Mouse (Mus musculus): Measurements from ENCODE around the gene Ttll13. TPM values are rescaled to one million over a fixed set of nuclear protein-coding genes. Genes with fewer than 3 reads are reported as not detected.
A peak's percentile ranks its signal among the peaks of the same experiment; 100 is the strongest.

Ttll13 gene
- total RNA-seq, 2 experiments from 2014 or later, result 1.7 to 1.8 TPM

GRCm38 (mm10) chr7:80209669-80210068 is 36.5 kb upstream of the Ttll13 start:
- intact Hi-C loops (cut with DNase I), result no loop called here
- DNase-seq (ENCODE audit: low spot score in 2 of 2), result no peak

GRCm38 (mm10) chr7:80210982-80211381 is 35.2 kb upstream of the Ttll13 start:
- intact Hi-C loops (cut with DNase I), result no loop called here
- no peak for DNase-seq (ENCODE audit: low spot score in 2 of 2)

- intact Hi-C loops (cut with DNase I), result loop anchor here (2.0 kb wide), 1 partner anchor 73 kb away; no protein-coding TSS in a partner anchor
- DNase-seq (ENCODE audit: low spot score in 2 of 2), result no peak
Observed at GRCm38 (mm10) chr7:80213604-80214003, 32.6 kb upstream of the Ttll13 start.

- intact Hi-C loops (cut with DNase I), result loop anchor here (2.0 kb wide), 1 partner anchor 74 kb away; no protein-coding TSS in a partner anchor
- DNase-seq (ENCODE audit: low spot score in 2 of 2), result no peak
Observed at GRCm38 (mm10) chr7:80214459-80214858, 31.7 kb upstream of the Ttll13 start.

DNA sequence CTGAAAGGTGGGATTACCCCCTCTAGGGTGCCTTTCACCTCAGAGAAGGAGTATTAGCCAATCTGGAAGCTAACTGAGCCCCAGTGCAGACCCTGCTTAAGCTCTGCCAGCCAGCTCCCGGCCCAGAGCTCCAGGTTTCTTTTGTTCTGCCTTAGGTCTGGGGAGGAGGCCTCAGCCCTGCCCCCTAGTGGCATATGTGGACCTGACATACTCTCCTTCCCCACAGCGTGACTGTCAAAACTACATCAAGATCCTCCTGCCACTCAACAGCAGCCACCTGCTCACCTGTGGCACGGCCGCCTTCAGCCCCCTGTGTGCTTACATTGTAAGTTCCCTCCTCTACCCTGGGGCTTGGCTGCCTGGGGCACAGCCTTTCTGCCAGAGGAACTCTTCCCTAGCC is 30.8 kb upstream of the Ttll13 start:
- intact Hi-C loops (cut with DNase I), result loop anchor here (2.0 to 5.0 kb wide), 2 partner anchors 58 to 75 kb away; no protein-coding TSS in a partner anchor
- DNase-seq (ENCODE audit: low spot score in 2 of 2), result peak; percentile 60 to 62

DNA sequence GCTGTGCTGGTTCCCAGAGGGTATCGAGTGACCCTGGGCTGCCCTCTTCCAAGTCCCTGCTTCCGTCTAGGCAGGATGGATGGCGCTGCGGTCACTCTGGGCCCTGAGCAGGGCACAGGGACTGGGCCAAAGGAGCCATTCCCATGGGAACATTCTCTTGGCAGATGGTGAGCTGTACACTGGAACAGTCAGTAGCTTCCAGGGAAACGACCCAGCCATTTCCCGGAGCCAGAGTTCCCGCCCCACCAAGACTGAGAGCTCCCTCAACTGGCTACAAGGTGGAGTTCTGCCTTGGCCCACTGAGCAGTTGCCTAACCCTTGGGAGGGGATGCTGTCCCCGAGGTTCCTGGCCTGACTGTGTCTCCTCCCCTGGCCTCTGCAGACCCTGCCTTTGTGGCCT is 29.6 kb upstream of the Ttll13 start:
- DNase-seq (ENCODE audit: low spot score in 2 of 2), result no peak

GRCm38 (mm10) chr7:80218666-80219065 is 27.5 kb upstream of the Ttll13 start:
- intact Hi-C loops (cut with DNase I), result loop anchor here (5.0 kb wide), 1 partner anchor 61 kb away; no protein-coding TSS in a partner anchor
- DNase-seq (ENCODE audit: low spot score in 2 of 2), result no peak

More for the DNA sequence above, 29.6 kb upstream of the Ttll13 start:
- intact Hi-C loops (cut with DNase I), result loop anchor here (5.0 kb wide), 1 partner anchor 59 kb away; no protein-coding TSS in a partner anchor

GRCm38 (mm10) chr7:80220237-80220797 is 25.9 kb upstream of the Ttll13 start:
- intact Hi-C loops (cut with DNase I), result no loop called here
- no peak for DNase-seq (ENCODE audit: low spot score in 2 of 2)

DNA sequence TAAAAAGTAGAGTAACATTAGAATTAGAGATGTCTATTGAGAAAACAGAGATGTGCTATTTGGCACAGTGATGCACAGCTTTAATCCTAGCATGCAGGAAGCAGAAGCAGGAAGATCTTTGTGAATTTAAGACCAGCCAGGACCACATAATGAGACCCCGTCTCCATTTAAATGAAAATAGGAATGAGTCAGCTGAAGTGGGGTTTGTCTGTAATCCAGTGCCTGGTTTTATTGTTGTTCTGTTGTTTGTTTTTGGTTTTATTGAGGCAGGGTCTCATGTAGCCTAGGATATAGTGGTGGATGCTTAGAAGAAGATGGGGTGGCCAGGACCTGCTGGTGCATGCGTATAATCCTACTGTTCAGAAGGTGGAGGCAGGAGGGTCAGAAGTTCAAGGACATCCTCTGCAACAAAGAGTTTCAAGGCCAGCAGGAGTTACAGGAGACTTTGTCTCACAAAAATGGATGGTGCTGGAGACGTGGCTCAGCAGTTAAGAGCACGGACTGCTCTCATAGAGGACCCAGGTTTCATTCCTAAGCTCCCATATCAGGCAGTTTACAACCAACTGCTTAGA is 24.9 kb upstream of the Ttll13 start:
- DNase-seq (ENCODE audit: low spot score in 2 of 2), result no peak
- intact Hi-C loops (cut with DNase I), result no loop called here

DNA sequence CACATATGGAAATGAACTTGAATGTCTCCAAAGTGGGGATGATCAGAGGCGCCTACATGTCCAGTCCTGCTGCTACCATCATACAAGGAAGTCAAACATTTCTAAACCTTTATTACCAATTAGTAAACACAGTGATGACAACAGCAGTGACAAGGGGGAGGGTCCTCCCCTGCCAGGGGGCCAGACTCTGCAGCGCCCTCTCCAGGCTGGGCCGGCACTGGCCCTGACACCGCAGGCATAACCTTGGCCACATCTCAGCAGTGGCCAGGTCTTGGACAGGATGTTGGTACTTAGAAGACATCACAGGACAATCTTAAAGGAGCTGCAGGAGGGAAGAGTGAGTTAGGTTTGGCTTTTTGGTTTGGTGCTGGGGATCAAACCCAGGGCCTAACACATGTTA is 19.1 kb upstream of the Ttll13 start:
- intact Hi-C loops (cut with DNase I), result no loop called here
- no peak for DNase-seq (ENCODE audit: low spot score in 2 of 2)

- intact Hi-C loops (cut with DNase I), result no loop called here
- no peak for DNase-seq (ENCODE audit: low spot score in 2 of 2)
Observed at GRCm38 (mm10) chr7:80230196-80230595, 16.0 kb upstream of the Ttll13 start.

DNA sequence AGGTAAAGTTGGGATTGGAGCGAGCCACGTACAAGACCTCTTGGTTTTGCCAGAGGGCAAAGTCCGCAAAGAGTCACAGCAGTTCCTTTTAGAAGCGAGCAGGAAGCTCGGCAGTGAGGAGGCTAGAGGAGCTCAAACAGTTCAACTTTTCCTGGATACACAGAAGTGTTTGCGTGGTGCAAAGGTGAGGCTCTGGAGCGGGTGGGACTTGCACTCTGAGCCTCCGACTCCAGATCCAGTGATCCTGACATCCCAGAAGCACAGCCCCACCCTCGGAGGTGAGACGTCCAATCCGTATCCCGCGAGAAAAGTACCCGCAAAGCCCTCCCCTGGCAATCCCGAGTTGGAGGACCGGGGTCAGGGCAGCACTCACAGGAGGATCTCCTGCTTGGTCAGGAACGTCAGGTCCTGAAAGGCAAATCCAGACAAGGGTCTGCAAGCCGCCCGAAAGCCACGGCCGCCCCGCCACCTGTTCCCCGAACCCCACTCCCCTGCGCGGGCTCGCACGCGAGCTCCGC is 14.1 kb upstream of the Ttll13 start:
- intact Hi-C loops (cut with DNase I), result no loop called here
- DNase-seq (ENCODE audit: low spot score in 2 of 2), result no peak

DNA sequence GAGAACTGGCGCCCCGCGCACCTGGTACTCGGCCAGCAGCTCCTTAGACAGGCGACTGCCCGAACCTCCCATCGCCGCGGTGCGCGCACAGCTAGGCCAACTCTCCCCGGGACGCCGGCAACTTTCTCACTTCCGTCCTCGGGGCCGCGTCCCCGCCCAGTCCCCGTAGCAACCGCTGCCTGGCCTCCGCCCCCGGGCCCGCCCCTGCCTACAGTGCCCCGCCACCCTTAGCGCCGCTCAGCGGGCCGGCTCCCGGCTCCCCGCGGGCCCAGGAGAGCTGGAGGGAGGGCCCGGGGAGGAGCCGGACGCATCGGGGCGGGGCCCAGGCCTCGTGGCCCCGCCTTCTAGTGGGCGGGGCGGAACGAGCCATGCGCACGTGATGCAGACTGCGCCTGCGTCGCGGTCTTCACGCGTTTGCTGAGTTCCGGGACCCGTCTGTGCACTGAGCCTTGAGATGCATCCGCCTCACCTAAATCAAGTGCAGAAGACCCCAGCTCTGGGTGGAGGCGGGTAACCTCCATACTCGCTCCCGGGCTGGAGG is 13.6 kb upstream of the Ttll13 start, which contains the start of the genes Cib1 and Gdpgp1:
TSS of gene Cib1 (minus strand) at position 325 of the 541 bp plus-strand sequence.
TSS of gene Gdpgp1 (plus strand) at position 377 of the 541 bp plus-strand sequence.
- intact Hi-C loops (cut with DNase I), result no loop called here
- DNase-seq (ENCODE audit: low spot score in 2 of 2), result peak; percentile 93 to 95

GRCm38 (mm10) chr7:80233799-80234198 is 12.4 kb upstream of the Ttll13 start:
- intact Hi-C loops (cut with DNase I), result no loop called here
- DNase-seq (ENCODE audit: low spot score in 2 of 2), result no peak

- intact Hi-C loops (cut with DNase I), result no loop called here
- DNase-seq (ENCODE audit: low spot score in 2 of 2), result no peak
Observed at GRCm38 (mm10) chr7:80238542-80238941, 7.6 kb upstream of the Ttll13 start.

DNA sequence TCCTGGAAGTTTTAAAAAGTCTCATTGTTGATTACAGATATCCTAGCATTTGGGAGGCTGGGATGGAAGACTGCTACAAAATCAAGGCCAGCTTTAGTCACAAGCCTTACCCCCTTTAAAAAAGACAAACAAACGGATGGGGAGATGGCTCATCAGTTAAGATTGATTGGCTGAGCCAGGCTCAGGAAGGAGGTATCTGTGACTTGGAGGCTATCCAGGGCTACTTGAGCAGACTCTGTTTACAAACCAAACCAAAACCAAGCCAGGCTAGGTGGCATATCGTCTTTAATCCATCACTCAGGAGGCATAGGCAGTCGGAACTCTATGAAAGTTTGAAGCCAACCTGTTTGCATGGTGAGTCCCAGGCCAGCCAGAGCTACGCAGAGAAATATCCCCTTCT is 4.5 kb upstream of the Ttll13 start:
- intact Hi-C loops (cut with DNase I), result no loop called here
- DNase-seq (ENCODE audit: low spot score in 2 of 2), result no peak

- intact Hi-C loops (cut with DNase I), result no loop called here
Observed at GRCm38 (mm10) chr7:80244851-80245250, 1.3 kb upstream of the Ttll13 start.

GRCm38 (mm10) chr7:80246859-80247258 is 683 bp downstream of the Ttll13 start:
- no peak for DNase-seq (ENCODE audit: low spot score in 2 of 2)
- intact Hi-C loops (cut with DNase I), result no loop called here

More at GRCm38 (mm10) chr7:80244851-80245250, 1.3 kb upstream of the Ttll13 start:
- no peak for DNase-seq (ENCODE audit: low spot score in 2 of 2)

- intact Hi-C loops (cut with DNase I), result no loop called here
- no peak for DNase-seq (ENCODE audit: low spot score in 2 of 2)
Observed at GRCm38 (mm10) chr7:80252437-80252836, 6.3 kb downstream of the Ttll13 start.

GRCm38 (mm10) chr7:80252886-80253285 is 6.7 kb downstream of the Ttll13 start:
- DNase-seq (ENCODE audit: low spot score in 2 of 2), result no peak
- intact Hi-C loops (cut with DNase I), result no loop called here

GRCm38 (mm10) chr7:80255981-80256380 is 9.8 kb downstream of the Ttll13 start:
- no peak for DNase-seq (ENCODE audit: low spot score in 2 of 2)
- intact Hi-C loops (cut with DNase I), result no loop called here
